Mouse (Mus musculus) thymus, adult 2 months (tissue): Measurements from ENCODE around the gene Slc10a4.

Experiments used
- CTCF ChIP-seq: fragments of 200-500 bp; IDR thresholded peaks from 2 replicates; pipeline ENCODE4 v1.5.1; 2012; ENCODE audit warnings: mild to moderate bottlenecking, control low read depth, low read length, moderate library complexity, borderline replicate concordance; ENCODE audit not compliant: control insufficient read depth, poor library complexity, insufficient read depth; ENCODE audit errors: extremely low read depth
- POLR2A ChIP-seq: fragments of 200-500 bp; IDR thresholded peaks from 2 replicates; pipeline ENCODE4 v1.6.1; 2012; ENCODE audit warnings: mild to moderate bottlenecking, low read length, control low read depth, moderate library complexity; ENCODE audit not compliant: control insufficient read depth, poor library complexity, insufficient read depth; ENCODE audit errors: extremely low read depth

GRCm38 (mm10) chr5:73007582-73007959 lies 888 bp downstream of the Slc10a4 start:
- TF ChIP-seq POLR2A: no peak
- TF ChIP-seq CTCF: no peak
